Mouse (Mus musculus) gastrocnemius, postnatal 25 days (tissue): ENCODE results near the gene Med15. TPM values are rescaled to one million over a fixed set of nuclear protein-coding genes. Genes with fewer than 3 reads are reported as not detected.

ENCODE experiments used
- DNase-seq: peaks from one replicate; pipeline ENCODE4 v3.0.0; 2022
- total RNA-seq, 2 experiments: library from RNA; stranded (reverse); gene quantifications; 1 replicate in 1 of 2; 2 replicates in 1 of 2; pipeline ENCODE4 v1.2.3; 2021

Gene Med15
- total RNA-seq, 2 experiments from 2014 or later = 18.1 to 18.9 TPM

- no peak for DNase-seq
Measured at GRCm38 (mm10) chr16:17732021-17732420, 670 bp downstream of the Med15 start.

GRCm38 (mm10) chr16:17729974-17730373 lies 2.7 kb downstream of the Med15 start:
- DNase-seq = no peak

GRCm38 (mm10) chr16:17727179-17727861 lies 5.4 kb downstream of the Med15 start:
- DNase-seq = peak; percentile 20

- no peak for DNase-seq
Measured at GRCm38 (mm10) chr16:17724448-17724847, 8.2 kb downstream of the Med15 start.

- no peak for DNase-seq
Measured at GRCm38 (mm10) chr16:17723325-17723626, 9.4 kb downstream of the Med15 start.

GRCm38 (mm10) chr16:17722461-17723324 lies 10.0 kb downstream of the Med15 start:
- DNase-seq = peak; percentile 86

- DNase-seq = no peak
Measured at GRCm38 (mm10) chr16:17721822-17722460, 10.8 kb downstream of the Med15 start.

- no peak for DNase-seq
Measured at GRCm38 (mm10) chr16:17721114-17721808, 11.4 kb downstream of the Med15 start.

GRCm38 (mm10) chr16:17717791-17718190 lies 14.9 kb downstream of the Med15 start:
- no peak for DNase-seq

GRCm38 (mm10) chr16:17707541-17707940 lies 25.1 kb downstream of the Med15 start:
- DNase-seq = no peak

GRCm38 (mm10) chr16:17701043-17701405 lies 31.7 kb downstream of the Med15 start:
- no peak for DNase-seq

GRCm38 (mm10) chr16:17700386-17701042 lies 32.2 kb downstream of the Med15 start:
- DNase-seq = no peak

- no peak for DNase-seq
Measured at GRCm38 (mm10) chr16:17694860-17695259, 37.8 kb downstream of the Med15 start.

- DNase-seq = no peak
Measured at GRCm38 (mm10) chr16:17669886-17670285, 62.8 kb downstream of the Med15 start.

- no peak for DNase-seq
Measured at GRCm38 (mm10) chr16:17665568-17665967, 67.1 kb downstream of the Med15 start.

- DNase-seq = no peak
Measured at GRCm38 (mm10) chr16:17656212-17656871, 76.3 kb downstream of the Med15 start.

- DNase-seq = no peak
Measured at GRCm38 (mm10) chr16:17654188-17654795, 78.4 kb downstream of the Med15 start.

GRCm38 (mm10) chr16:17653601-17654000 lies 79.1 kb downstream of the Med15 start:
- DNase-seq = no peak

GRCm38 (mm10) chr16:17652607-17653006 lies 80.1 kb downstream of the Med15 start:
- DNase-seq = no peak

- DNase-seq = no peak
Measured at GRCm38 (mm10) chr16:17650711-17651110, 82.0 kb downstream of the Med15 start.
